Mouse (Mus musculus) heart, adult 2 months (tissue): Measurements from ENCODE around the gene Gls.

Experiments
- CTCF ChIP-seq: fragments of 200-600 bp; IDR thresholded peaks from 2 replicates; pipeline ENCODE4 v1.8.1; 2022; ENCODE audit warnings: antibody characterized with exemption, mild to moderate bottlenecking, moderate library complexity
- EP300 ChIP-seq: fragments of 200-500 bp; IDR thresholded peaks from 2 replicates; pipeline ENCODE4 v1.6.1; 2011; ENCODE audit warnings: low read depth, low read length, control low read depth; ENCODE audit not compliant: insufficient read depth
- POLR2A ChIP-seq: fragments of 200-500 bp; IDR thresholded peaks from 2 replicates; pipeline ENCODE4 v1.6.1; 2011; ENCODE audit warnings: mild to moderate bottlenecking, low read depth, low read length, control low read depth; ENCODE audit not compliant: insufficient read depth

- no peak for TF ChIP-seq CTCF
- no peak for TF ChIP-seq EP300
- no peak for TF ChIP-seq POLR2A
Measured at GRCm38 (mm10) chr1:52127350-52127749, 105.7 kb downstream of the Gls start.
